Mouse (Mus musculus): ENCODE measurements around the gene Rasl11b.

DNA sequence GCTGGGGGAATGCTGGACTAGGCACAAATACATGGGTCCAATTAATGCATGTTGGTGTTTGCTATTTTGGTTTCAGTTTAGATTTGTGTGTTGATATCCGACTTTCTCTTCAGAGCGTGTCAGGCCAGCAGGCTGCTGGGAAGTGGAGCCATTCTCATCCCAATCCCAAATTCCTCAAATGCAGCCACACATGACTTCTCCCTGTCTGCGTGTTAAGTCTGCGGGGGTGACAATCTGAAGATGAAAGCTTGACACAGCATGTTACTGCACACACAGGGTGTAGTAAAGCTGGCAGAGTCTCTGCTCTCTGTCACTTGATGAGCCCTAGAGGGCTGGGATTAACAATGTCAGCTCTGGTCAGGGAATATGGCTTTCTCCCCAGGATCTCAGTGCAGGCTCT is 20.0 kb downstream of the Rasl11b start:
- TF ChIP-seq CTCF (IDR thresholded peaks at IDR 0.05; ENCODE audit: extremely low read depth, insufficient read depth, insufficient read length, insufficient replicate concordance), result no peak
- TF ChIP-seq POLR2A (IDR thresholded peaks at IDR 0.05; ENCODE audit: low read depth, low read length), result no peak

Data from spleen, adult 2 months (tissue).